Mouse (Mus musculus) cerebellum, adult 9-11 months (tissue): Measurements from ENCODE around the gene Gm3371.
"Not testable (repeated sequence)": the region's sequence is repeated elsewhere in the genome, so short reads cannot be mapped to it uniquely, and the experiment has no call there.

Experiments
- DNase-seq: peaks from one replicate; pipeline ENCODE4 v3.0.0; 2022

Gm3371 gene

DNA sequence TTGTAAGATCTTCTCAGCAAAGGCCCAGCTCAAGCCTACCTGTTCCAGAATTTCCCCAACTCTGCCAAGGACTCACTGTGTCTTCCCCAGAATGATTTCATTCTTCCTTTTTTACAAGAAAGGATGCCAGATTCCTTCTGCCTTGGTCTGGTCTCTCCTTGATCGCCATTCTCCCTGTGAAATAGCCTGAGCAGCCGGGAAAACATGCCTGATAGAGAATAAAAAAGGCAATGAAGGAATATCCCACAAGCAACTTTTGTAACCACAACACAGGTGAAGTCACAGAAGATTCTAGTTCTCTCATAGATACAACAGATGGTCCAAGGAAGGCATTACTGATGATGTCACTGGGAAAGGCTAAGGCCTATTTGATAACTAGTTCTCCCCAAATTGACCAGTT lies at the start of gene Gm3371:
TSS of gene Gm3371 (minus strand) at position 101 of the 400 bp plus-strand sequence.
- not testable (repeated sequence) for DNase-seq

DNA sequence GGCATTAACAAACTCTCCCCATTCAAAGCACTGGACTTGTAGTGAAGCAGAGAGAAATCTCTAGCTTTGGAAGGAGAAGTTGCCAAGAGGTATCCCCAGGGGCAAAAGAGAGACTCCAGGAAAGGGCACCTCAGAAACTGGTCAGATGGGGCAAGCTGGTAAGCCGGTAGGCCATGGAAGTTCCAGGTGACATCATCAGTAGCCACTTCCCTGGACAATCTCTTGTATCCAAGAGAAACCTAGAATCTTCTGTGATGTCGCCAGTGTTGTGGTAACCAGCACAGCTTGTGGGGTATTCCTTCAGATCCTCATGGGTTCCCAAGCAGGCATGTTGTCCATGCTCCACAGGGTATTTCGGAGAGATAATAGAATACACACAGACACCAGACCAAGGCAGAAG lies 22.8 kb upstream of the Gm3371 start, which contains the start of gene Gm8232:
TSS of gene Gm8232 (plus strand) at position 301 of the 400 bp plus-strand sequence.
- DNase-seq, result not testable (repeated sequence)

- not testable (repeated sequence) for DNase-seq
Measured at GRCm38 (mm10) chr14:44384233-44384632, 26.3 kb downstream of the Gm3371 start.

- not testable (repeated sequence) for DNase-seq
Measured at GRCm38 (mm10) chr14:44365057-44365456, 45.4 kb downstream of the Gm3371 start, which contains the start of gene Gm8229. Gene Gm8229 (plus strand): TSS chr14:44365357.

- DNase-seq, result not testable (repeated sequence)
Measured at GRCm38 (mm10) chr14:44362301-44362700, 48.2 kb downstream of the Gm3371 start.

- not testable (repeated sequence) for DNase-seq
Measured at GRCm38 (mm10) chr14:44361416-44361815, 49.1 kb downstream of the Gm3371 start.
